Mouse (Mus musculus) liver, embryonic 15.5 days (tissue): ENCODE results near the gene Lgals9. TPM values are rescaled to one million over a fixed set of nuclear protein-coding genes. Genes with fewer than 3 reads are reported as not detected.

Source experiments
- ATAC-seq: fragments of 200-750 bp; cut with Nextera tagmentation; 2 replicates; pipeline ENCODE4 v1.8.0; 2017; ENCODE audit warnings: moderate number of reproducible peaks, mild to moderate bottlenecking, moderate library complexity; ENCODE audit not compliant: insufficient read depth
- H3K27ac ChIP-seq: fragments of 300-500 bp; sonication (generic); replicated peaks from 2 replicates; pipeline ENCODE4 v1.5.1; 2015; ENCODE audit warnings: mild to moderate bottlenecking, inconsistent platforms
- H3K27me3 ChIP-seq: fragments of 300-500 bp; sonication (generic); 2 replicates; pipeline ENCODE4 v1.6.1; 2015; ENCODE audit warnings: mild to moderate bottlenecking, inconsistent platforms
- H3K36me3 ChIP-seq: fragments of 300-500 bp; sonication (generic); replicated peaks from 2 replicates; pipeline ENCODE4 v1.6.1; 2015; ENCODE audit warnings: moderate library complexity, mild to moderate bottlenecking, inconsistent platforms
- H3K4me1 ChIP-seq: fragments of 300-500 bp; sonication (generic); replicated peaks from 2 replicates; pipeline ENCODE4 v1.6.1; 2015; ENCODE audit warnings: inconsistent platforms
- H3K4me2 ChIP-seq: fragments of 300-500 bp; sonication (generic); 2 replicates; pipeline ENCODE4 v1.6.1; 2015; ENCODE audit warnings: moderate library complexity, mild to moderate bottlenecking, inconsistent platforms
- H3K4me3 ChIP-seq: fragments of 300-500 bp; sonication (generic); replicated peaks from 2 replicates; pipeline ENCODE4 v1.5.1; 2015; ENCODE audit warnings: mild to moderate bottlenecking, inconsistent platforms
- H3K9ac ChIP-seq: fragments of 300-500 bp; sonication (generic); 2 replicates; pipeline ENCODE4 v1.6.1; 2015; ENCODE audit warnings: moderate library complexity, mild to moderate bottlenecking, inconsistent platforms
- H3K9me3 ChIP-seq: fragments of 300-500 bp; sonication (generic); replicated peaks from 2 replicates; pipeline ENCODE4 v1.6.1; 2016; ENCODE audit warnings: inconsistent platforms
- WGBS: fragments of 180-500 bp; shearing (Covaris S2); methylation state at CpG from one replicate; pipeline ENCODE4 v1.1.7; 2015; ENCODE audit warnings: mixed read lengths; ENCODE audit not compliant: insufficient replicate concordance; 5-methylcytosine and 5-hydroxymethylcytosine counted together
- polyA plus RNA-seq: library from polyadenylated mRNA; unstranded; fragments of >200 nt; fragmentation: Nextera tagmentation; extraction: Ambion mirVana; gene quantifications from 2 replicates; pipeline ENCODE4 v1.2.1, GENCODE M21; 2015

Gene Lgals9
- polyA plus RNA-seq, 1 experiment from 2014 or later = 154 TPM

GRCm38 (mm10) chr11:78943083-78943482 lies 41.7 kb downstream of the Lgals9 start:
- no peak for ATAC-seq
- Histone ChIP-seq H3K9ac (no peak overlapping the region), H3K4me2 (no peak overlapping the region), H3K36me3 (no peaks in the 10 kb centered on the region), H3K27ac (no peak overlapping the region), H3K27me3 (no peaks in the 10 kb centered on the region), H3K4me1 (no peaks in the 10 kb centered on the region), H3K4me3 (no peak overlapping the region), H3K9me3 (no peaks in the 10 kb centered on the region)
- 57% methylated on average over 1 of the region's 1 CpGs for WGBS

- no peaks in the 10 kb centered on the region for H3K9me3 ChIP-seq
- no peak for ATAC-seq
- H3K4me2 ChIP-seq = no peak overlapping the region
- peaks cover 4% of the 10 kb centered on the region; the same call in 1 of the 2 replicates for H3K27me3 ChIP-seq
- no peak overlapping the region for H3K27ac ChIP-seq
- 35% methylated on average over 6 of the region's 6 CpGs for WGBS
- no peak overlapping the region for H3K9ac ChIP-seq
- H3K4me1 ChIP-seq = no peaks in the 10 kb centered on the region
- no peaks in the 10 kb centered on the region for H3K36me3 ChIP-seq
- H3K4me3 ChIP-seq = no peak overlapping the region
These were observed 49.6 kb downstream of the Lgals9 start for GRCm38 (mm10) chr11:78935178-78935577.

GRCm38 (mm10) chr11:78934727-78935126 lies 50.0 kb downstream of the Lgals9 start:
- ATAC-seq = no peak
- Histone ChIP-seq H3K9ac (no peak overlapping the region), H3K27me3 (peaks cover 4% of the 10 kb centered on the region; the same call in 1 of the 2 replicates), H3K36me3 (no peaks in the 10 kb centered on the region), H3K4me2 (no peak overlapping the region), H3K4me3 (no peak overlapping the region), H3K9me3 (no peaks in the 10 kb centered on the region), H3K4me1 (no peaks in the 10 kb centered on the region), H3K27ac (no peak overlapping the region)
- 63% methylated on average over 4 of the region's 4 CpGs for WGBS

GRCm38 (mm10) chr11:78934307-78934706 lies 50.4 kb downstream of the Lgals9 start:
- Histone ChIP-seq H3K27ac (no peak overlapping the region), H3K9me3 (no peaks in the 10 kb centered on the region), H3K4me1 (no peaks in the 10 kb centered on the region), H3K4me2 (no peak overlapping the region), H3K27me3 (peaks cover 4% of the 10 kb centered on the region; the same call in 1 of the 2 replicates), H3K4me3 (no peak overlapping the region), H3K9ac (no peak overlapping the region), H3K36me3 (no peaks in the 10 kb centered on the region)
- ATAC-seq = no peak
- 54% methylated on average over 7 of the region's 7 CpGs for WGBS

GRCm38 (mm10) chr11:78929345-78929744 lies 55.4 kb downstream of the Lgals9 start:
- Histone ChIP-seq H3K4me1 (no peaks in the 10 kb centered on the region), H3K9ac (no peak overlapping the region), H3K27me3 (peaks cover 31% of the 10 kb centered on the region), H3K4me2 (no peak overlapping the region), H3K4me3 (no peak overlapping the region), H3K27ac (no peak overlapping the region), H3K36me3 (no peaks in the 10 kb centered on the region), H3K9me3 (no peaks in the 10 kb centered on the region)
- WGBS = 62% methylated on average over 5 of the region's 5 CpGs
- ATAC-seq = no peak

- Histone ChIP-seq H3K4me3 (peak overlapping the region; percentile 32), H3K27me3 (peaks cover 51% of the 10 kb centered on the region), H3K9ac (no peak overlapping the region), H3K27ac (no peak overlapping the region), H3K36me3 (no peaks in the 10 kb centered on the region), H3K4me2 (peak overlapping the region; percentile 55), H3K9me3 (no peaks in the 10 kb centered on the region), H3K4me1 (no peaks in the 10 kb centered on the region)
- under 1% methylated on average over 37 of the region's 37 CpGs for WGBS
- no peak for ATAC-seq
These were observed 59.8 kb downstream of the Lgals9 start for GRCm38 (mm10) chr11:78924916-78925315.

GRCm38 (mm10) chr11:78924111-78924510 lies 60.6 kb downstream of the Lgals9 start:
- H3K36me3 ChIP-seq = no peaks in the 10 kb centered on the region
- ATAC-seq = no peak
- no peaks in the 10 kb centered on the region for H3K4me1 ChIP-seq
- no peak overlapping the region for H3K27ac ChIP-seq
- H3K4me3 ChIP-seq = no peak overlapping the region
- H3K9me3 ChIP-seq = no peaks in the 10 kb centered on the region
- H3K4me2 ChIP-seq = no peak overlapping the region
- WGBS = 6% methylated on average over 9 of the region's 9 CpGs
- H3K9ac ChIP-seq = no peak overlapping the region
- peaks cover 51% of the 10 kb centered on the region for H3K27me3 ChIP-seq

- H3K36me3 ChIP-seq = no peaks in the 10 kb centered on the region
- H3K27me3 ChIP-seq = peaks cover 51% of the 10 kb centered on the region
- WGBS = 26% methylated on average over 8 of the region's 8 CpGs
- H3K4me2 ChIP-seq = no peak overlapping the region
- H3K4me3 ChIP-seq = no peak overlapping the region
- no peaks in the 10 kb centered on the region for H3K4me1 ChIP-seq
- H3K9ac ChIP-seq = no peak overlapping the region
- no peak for ATAC-seq
- H3K27ac ChIP-seq = no peak overlapping the region
- H3K9me3 ChIP-seq = no peaks in the 10 kb centered on the region
These were observed 61.9 kb downstream of the Lgals9 start for GRCm38 (mm10) chr11:78922678-78923407.

- 20% methylated on average over 6 of the region's 6 CpGs for WGBS
- no peak for ATAC-seq
- Histone ChIP-seq H3K9ac (no peak within 1 kb of the TSS), H3K4me3 (no peak within 1 kb of the TSS), H3K9me3 (no peaks in the 10 kb centered on the region), H3K4me1 (no peaks in the 10 kb centered on the region), H3K27me3 (peaks cover 36% of the 10 kb centered on the region), H3K27ac (no peak within 1 kb of the TSS), H3K36me3 (no peaks in the 10 kb centered on the region), H3K4me2 (no peak within 1 kb of the TSS)
These were observed 64.3 kb downstream of the Lgals9 start, which contains the start of gene Nos2 for GRCm38 (mm10) chr11:78920411-78920939. TSS of gene Nos2 (plus strand) at chr11:78920787.

- H3K9ac ChIP-seq = no peak overlapping the region
- no peak overlapping the region for H3K4me2 ChIP-seq
- ATAC-seq = no peak
- peaks cover 28% of the 10 kb centered on the region for H3K27me3 ChIP-seq
- H3K9me3 ChIP-seq = no peaks in the 10 kb centered on the region
- H3K4me3 ChIP-seq = no peak overlapping the region
- 42% methylated on average over 4 of the region's 4 CpGs for WGBS
- H3K27ac ChIP-seq = no peak overlapping the region
- no peaks in the 10 kb centered on the region for H3K4me1 ChIP-seq
- no peaks in the 10 kb centered on the region for H3K36me3 ChIP-seq
These were observed 65.0 kb downstream of the Lgals9 start for GRCm38 (mm10) chr11:78919745-78920144.

- Histone ChIP-seq H3K9ac (no peak overlapping the region), H3K27ac (no peak overlapping the region), H3K36me3 (no peaks in the 10 kb centered on the region), H3K4me3 (no peak overlapping the region), H3K27me3 (no peaks in the 10 kb centered on the region), H3K4me2 (no peak overlapping the region), H3K9me3 (no peaks in the 10 kb centered on the region), H3K4me1 (no peaks in the 10 kb centered on the region)
- WGBS = 45% methylated on average over 1 of the region's 1 CpGs
- ATAC-seq = no peak
These were observed 68.3 kb downstream of the Lgals9 start for GRCm38 (mm10) chr11:78916410-78916809.
